Mouse (Mus musculus) kidney, embryonic 14.5 days (tissue): ENCODE data around the gene Gsap. TPM values are rescaled to one million over a fixed set of nuclear protein-coding genes. Genes with fewer than 3 reads are reported as not detected.
"Not testable (repeated sequence)": the region's sequence is repeated elsewhere in the genome, so short reads cannot be mapped to it uniquely, and the experiment has no call there.

Experiments used
- ATAC-seq: fragments of 200-750 bp; cut with Nextera tagmentation; 2 replicates; pipeline ENCODE4 v1.8.0; 2017; ENCODE audit warnings: moderate number of reproducible peaks, mild to moderate bottlenecking, moderate TSS enrichment, moderate library complexity; ENCODE audit not compliant: low FRiP score, low TSS enrichment
- H3K27ac ChIP-seq: fragments of 300-500 bp; sonication (generic); 2 replicates; pipeline ENCODE4 v1.5.1; 2014; ENCODE audit warnings: low read depth, mild to moderate bottlenecking, low read length, moderate library complexity, mixed read lengths
- H3K27me3 ChIP-seq: fragments of 300-500 bp; sonication (generic); 2 replicates; pipeline ENCODE4 v1.6.1; 2014; ENCODE audit warnings: mild to moderate bottlenecking, low read length; ENCODE audit not compliant: control insufficient read depth, insufficient read depth
- H3K36me3 ChIP-seq: fragments of 300-500 bp; sonication (generic); 2 replicates; pipeline ENCODE4 v1.6.1; 2014; ENCODE audit warnings: low read length, mixed read lengths; ENCODE audit not compliant: control insufficient read depth, insufficient read depth
- H3K4me1 ChIP-seq: fragments of 300-500 bp; sonication (generic); 2 replicates; pipeline ENCODE4 v1.6.1; 2014; ENCODE audit warnings: low read length, mixed read lengths; ENCODE audit not compliant: control insufficient read depth, insufficient read depth
- H3K4me2 ChIP-seq: fragments of 300-500 bp; sonication (generic); replicated peaks from 2 replicates; pipeline ENCODE4 v1.6.1; 2014; ENCODE audit warnings: low read depth, mild to moderate bottlenecking, low read length
- H3K4me3 ChIP-seq: fragments of 300-500 bp; sonication (generic); 2 replicates; pipeline ENCODE4 v1.5.1; 2014; ENCODE audit warnings: mild to moderate bottlenecking, low read length
- H3K9ac ChIP-seq: fragments of 300-500 bp; sonication (generic); 2 replicates; pipeline ENCODE4 v1.6.1; 2014; ENCODE audit warnings: low read depth, mild to moderate bottlenecking, low read length, moderate library complexity
- H3K9me3 ChIP-seq: fragments of 300-500 bp; sonication (generic); 2 replicates; pipeline ENCODE4 v1.6.1; 2016; ENCODE audit warnings: low read length; ENCODE audit not compliant: control insufficient read depth
- WGBS: fragments of 180-500 bp; shearing (Covaris S2); extraction: QIAGEN DNeasy Blood & Tissue Kit; methylation state at CpG from one replicate; pipeline ENCODE4 v1.1.7; 2014; 5-methylcytosine and 5-hydroxymethylcytosine counted together
- polyA plus RNA-seq: library from polyadenylated mRNA; unstranded; fragments of >200 nt; fragmentation: Nextera tagmentation; extraction: Ambion mirVana; gene quantifications from 2 replicates; pipeline ENCODE4 v1.2.1, GENCODE M21; 2014

The Gsap gene
- polyA plus RNA-seq: 1.2 and 1.5 TPM in 2 replicates

- Histone ChIP-seq H3K27me3 (no peaks in the 10 kb centered on the region; the same call in 1 of the 2 replicates), H3K4me1 (peaks cover 8% of the 10 kb centered on the region; the same call in 1 of the 2 replicates), H3K9me3 (no peaks in the 10 kb centered on the region), H3K36me3 (no peaks in the 10 kb centered on the region), H3K9ac (peak within 1 kb of the TSS; percentile 65), H3K27ac (no peak within 1 kb of the TSS), H3K4me3 (peak within 1 kb of the TSS; percentile 54), H3K4me2 (peak within 1 kb of the TSS; percentile 88)
- WGBS: 3% methylated on average over 43 of the region's 43 CpGs
- peak; percentile 91 for ATAC-seq
These were observed at the start of gene Gsap for GRCm38 (mm10) chr5:21185764-21186685. Gene Gsap, plus strand, starts transcription at chr5:21186255.

- Histone ChIP-seq H3K4me3 (no peak overlapping the region), H3K27me3 (no peaks in the 10 kb centered on the region), H3K4me1 (0 out of 2 replicates have a peak, but pooled peaks cover 2% of the 10 kb centered on the region), H3K27ac (no peak overlapping the region), H3K4me2 (no peak overlapping the region), H3K9me3 (no peaks in the 10 kb centered on the region), H3K36me3 (no peaks in the 10 kb centered on the region), H3K9ac (no peak overlapping the region)
- WGBS: 70% methylated on average over 5 of the region's 5 CpGs
- ATAC-seq: no peak
These were observed 49.5 kb upstream of the Gsap start for GRCm38 (mm10) chr5:21136575-21136974.

GRCm38 (mm10) chr5:21139505-21139904 lies 46.5 kb upstream of the Gsap start:
- H3K27me3 ChIP-seq: no peaks in the 10 kb centered on the region
- ATAC-seq: no peak
- H3K4me2 ChIP-seq: no peak overlapping the region
- no peak overlapping the region for H3K9ac ChIP-seq
- WGBS: 75% methylated on average over 9 of the region's 9 CpGs
- no peaks in the 10 kb centered on the region for H3K36me3 ChIP-seq
- H3K4me3 ChIP-seq: no peak overlapping the region
- H3K9me3 ChIP-seq: no peaks in the 10 kb centered on the region
- no peak overlapping the region for H3K27ac ChIP-seq
- H3K4me1 ChIP-seq: peaks cover 8% of the 10 kb centered on the region; the same call in 1 of the 2 replicates

- not testable (repeated sequence) for H3K9me3 ChIP-seq, H3K9ac ChIP-seq, H3K4me2 ChIP-seq, ATAC-seq, H3K27me3 ChIP-seq, H3K27ac ChIP-seq, H3K4me3 ChIP-seq, H3K36me3 ChIP-seq, H3K4me1 ChIP-seq
- WGBS: 67% methylated on average over 7 of the region's 7 CpGs
These were observed 44.9 kb upstream of the Gsap start for GRCm38 (mm10) chr5:21141133-21141551.

DNA sequence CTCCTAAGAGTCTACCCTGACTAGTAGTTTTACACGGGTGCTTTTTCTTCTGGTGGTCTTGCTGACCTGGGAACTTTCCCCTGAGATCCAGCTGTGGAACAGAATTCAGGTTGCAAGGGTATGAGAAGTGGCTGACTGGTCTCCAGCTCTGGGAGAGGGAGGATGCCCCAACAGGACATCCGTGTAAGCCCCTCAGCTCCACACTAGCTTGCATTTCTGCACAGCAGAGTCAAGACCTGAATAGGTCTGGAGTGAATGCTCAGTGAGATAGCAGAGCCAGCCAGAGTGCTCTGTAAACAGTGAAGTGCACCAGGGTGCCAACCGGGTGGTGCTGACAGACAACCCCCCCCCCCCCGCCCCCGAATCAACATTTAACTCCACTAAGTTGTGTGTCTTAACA lies 44.4 kb upstream of the Gsap start:
- WGBS: 74% methylated on average over 5 of the region's 5 CpGs
- no peak overlapping the region for H3K9ac ChIP-seq

DNA sequence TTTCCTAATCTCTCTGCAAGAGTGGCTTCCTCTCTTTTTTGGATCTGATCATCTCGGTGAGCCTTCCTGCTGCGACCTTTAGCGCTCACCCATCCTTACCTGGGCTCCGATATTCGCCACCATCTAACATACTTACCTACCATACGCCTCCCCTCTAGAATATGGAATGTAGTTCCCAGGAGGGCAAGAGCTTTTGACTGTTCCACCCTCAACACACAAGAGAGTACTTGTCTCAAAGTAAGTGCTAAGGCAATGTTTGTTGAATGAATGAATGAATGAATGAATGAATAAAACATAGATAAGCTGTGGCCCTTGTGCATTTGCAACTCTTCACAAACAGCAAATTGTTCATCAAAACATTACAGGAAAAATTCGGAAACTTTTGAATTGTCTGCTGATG lies 43.0 kb upstream of the Gsap start:
- 92% methylated on average over 7 of the region's 7 CpGs for WGBS

More for the DNA sequence above, 44.4 kb upstream of the Gsap start:
- Histone ChIP-seq H3K27ac (no peak overlapping the region), H3K27me3 (no peaks in the 10 kb centered on the region), H3K4me2 (no peak overlapping the region), H3K4me1 (peaks cover 6% of the 10 kb centered on the region; the same call in 1 of the 2 replicates), H3K4me3 (no peak overlapping the region), H3K9me3 (no peaks in the 10 kb centered on the region), H3K36me3 (no peaks in the 10 kb centered on the region)
- no peak for ATAC-seq

DNA sequence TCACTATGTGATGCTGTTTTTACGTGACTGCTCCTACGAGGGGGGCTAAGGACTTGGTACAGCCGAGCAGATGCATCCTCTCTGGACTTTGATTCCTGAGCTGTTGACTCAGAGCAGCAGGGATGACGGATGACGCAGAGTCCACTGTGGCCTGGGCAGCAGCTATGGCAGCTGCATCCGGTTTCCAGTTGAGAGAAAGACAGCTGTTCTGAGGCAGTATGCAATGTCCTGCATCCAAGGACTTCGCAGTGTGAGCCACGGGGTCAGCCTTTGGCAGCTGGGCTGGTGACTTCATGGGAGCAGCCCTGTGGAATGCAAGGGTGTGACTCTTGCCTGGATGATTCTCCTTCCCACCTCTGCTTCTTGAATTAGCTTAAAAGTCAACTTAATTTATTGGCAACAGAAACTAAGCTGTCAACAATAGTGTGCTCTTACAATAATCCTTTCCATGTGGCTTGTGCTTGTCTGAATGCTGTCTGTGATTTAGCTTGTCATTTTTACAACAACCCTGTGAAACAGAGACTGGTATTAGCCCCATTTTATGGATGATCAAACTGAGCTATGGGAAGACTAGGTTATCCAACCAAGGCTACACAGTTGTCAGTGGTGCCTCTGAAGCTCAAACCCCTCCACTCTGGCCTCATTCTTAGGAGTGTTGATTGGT lies 41.4 kb upstream of the Gsap start:
- Histone ChIP-seq H3K4me3 (no peak overlapping the region), H3K4me2 (no peak overlapping the region), H3K9ac (no peak overlapping the region), H3K4me1 (peaks cover 6% of the 10 kb centered on the region; the same call in 1 of the 2 replicates), H3K36me3 (no peaks in the 10 kb centered on the region), H3K27me3 (no peaks in the 10 kb centered on the region), H3K9me3 (no peaks in the 10 kb centered on the region), H3K27ac (no peak overlapping the region)
- ATAC-seq: peak; percentile 95
- WGBS: 10% methylated on average over 8 of the region's 8 CpGs

More for the DNA sequence above, 43.0 kb upstream of the Gsap start:
- H3K36me3 ChIP-seq: no peaks in the 10 kb centered on the region
- H3K27ac ChIP-seq: no peak overlapping the region
- H3K4me1 ChIP-seq: peaks cover 6% of the 10 kb centered on the region; the same call in 1 of the 2 replicates
- no peaks in the 10 kb centered on the region for H3K27me3 ChIP-seq
- ATAC-seq: no peak
- no peak overlapping the region for H3K4me3 ChIP-seq
- H3K9me3 ChIP-seq: no peaks in the 10 kb centered on the region
- no peak overlapping the region for H3K9ac ChIP-seq
- H3K4me2 ChIP-seq: no peak overlapping the region

DNA sequence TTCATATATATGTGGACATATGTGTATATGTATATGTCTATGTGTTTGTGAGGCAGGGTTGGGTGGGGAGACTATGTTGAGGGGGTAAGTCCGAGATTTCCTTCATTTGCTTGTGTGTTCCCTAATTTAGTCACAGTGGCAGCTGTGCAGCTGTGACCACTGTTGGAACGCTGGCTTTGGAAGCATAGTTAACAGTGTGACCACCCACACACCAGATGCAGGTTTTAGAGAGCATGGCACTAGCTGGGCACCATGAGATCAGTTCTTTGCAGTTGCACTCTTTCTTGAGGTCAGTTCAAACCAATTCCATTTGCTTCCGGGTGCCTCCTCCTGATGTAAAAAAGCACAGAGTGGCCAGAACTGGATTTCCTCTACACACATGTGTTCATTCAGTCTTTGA lies 37.7 kb upstream of the Gsap start:
- H3K4me3 ChIP-seq: no peak overlapping the region
- ATAC-seq: no peak
- H3K4me1 ChIP-seq: peaks cover 5% of the 10 kb centered on the region; the same call in 1 of the 2 replicates
- H3K27ac ChIP-seq: no peak overlapping the region
- no peak overlapping the region for H3K4me2 ChIP-seq
- no peaks in the 10 kb centered on the region for H3K36me3 ChIP-seq
- H3K9ac ChIP-seq: no peak overlapping the region
- no peaks in the 10 kb centered on the region for H3K9me3 ChIP-seq
- WGBS: 76% methylated on average over 3 of the region's 3 CpGs
- H3K27me3 ChIP-seq: no peaks in the 10 kb centered on the region

DNA sequence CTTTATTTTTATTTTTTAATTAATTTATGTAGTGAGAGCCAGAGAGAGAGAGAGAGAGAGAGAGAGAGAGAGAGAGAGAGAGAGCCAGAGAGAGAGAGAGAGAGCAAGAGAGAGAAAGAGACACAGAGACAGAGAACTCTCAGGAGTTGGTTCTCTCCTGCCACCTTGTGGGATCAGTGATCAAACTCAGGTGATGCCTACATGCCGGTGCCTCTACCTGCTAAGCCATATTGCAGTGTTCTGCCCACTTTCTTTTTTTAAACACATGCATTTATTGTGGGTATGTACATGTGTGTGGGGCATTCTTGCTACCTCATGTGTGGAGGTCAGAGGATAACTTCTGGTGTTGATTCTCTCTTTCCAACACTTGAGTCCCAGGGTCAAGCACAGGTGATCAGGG lies 32.4 kb upstream of the Gsap start:
- no peaks in the 10 kb centered on the region for H3K27me3 ChIP-seq
- H3K9me3 ChIP-seq: peaks cover 6% of the 10 kb centered on the region; the same call in 1 of the 2 replicates
- ATAC-seq: no peak
- H3K4me2 ChIP-seq: no peak overlapping the region
- H3K36me3 ChIP-seq: no peaks in the 10 kb centered on the region
- WGBS: 59% methylated on average over 1 of the region's 1 CpGs
- no peak overlapping the region for H3K4me3 ChIP-seq
- H3K9ac ChIP-seq: no peak overlapping the region
- H3K4me1 ChIP-seq: no peaks in the 10 kb centered on the region
- H3K27ac ChIP-seq: no peak overlapping the region
